In genomic region chr13:56615864-56616263, GRCm38 (mm10) we compare ENCODE assay signal across 10 mouse cellular contexts. TPM values are rescaled to one million over a fixed set of nuclear protein-coding genes. Genes with fewer than 3 reads are reported as not detected.
DNase-seq lines count a peak whose midpoint lies in the region; ATAC-seq and TF ChIP-seq lines count a peak whose summit lies in the region.
"Had no signal": no experiment of that assay in that cellular context is flagged by ENCODE, and none has a peak within 500 bp of the region (broad histone marks: within the 10 kb centered on the region; RNA-seq: fewer than 3 reads in every experiment).

No protein-coding gene starts in this region.

- ATAC-seq in forebrain, postnatal 0 days, result no peak
- ATAC-seq in forebrain, embryonic 13.5 days, result no peak
- ATAC-seq in intestine, postnatal 0 days, result peak; percentile 19; the same call in 1 of the 2 replicates
- 0 out of 2 replicates have a peak, but pooled peaks have one; percentile 26 for ATAC-seq in stomach, embryonic 16.5 days (ENCODE audit: insufficient read depth, low FRiP score)

- intact Hi-C loops in heart, postnatal 36 days (cut with DNase I), result loop anchor here (2.0 kb wide), 1 partner anchor 27 kb away; no protein-coding TSS in a partner anchor

- H3K4me2 ChIP-seq in forebrain, postnatal 0 days (ENCODE audit: low read depth), result no peak overlapping the region
- H3K4me2 ChIP-seq in forebrain, embryonic 13.5 days, result no peak overlapping the region
- H3K4me2 ChIP-seq in intestine, postnatal 0 days (replicated peaks; ENCODE audit: low read depth), result no peak overlapping the region
- H3K4me2 ChIP-seq in stomach, embryonic 16.5 days (ENCODE audit: low read depth, low read length), result no peak overlapping the region
- H3K4me2 ChIP-seq: liver, embryonic 13.5 days had no signal

- no peak overlapping the region for H3K9ac ChIP-seq in forebrain, postnatal 0 days
- H3K9ac ChIP-seq in forebrain, embryonic 13.5 days, result no peak overlapping the region
- no peak overlapping the region for H3K9ac ChIP-seq in intestine, postnatal 0 days (ENCODE audit: low read depth, low read length)
- no peak overlapping the region for H3K9ac ChIP-seq in stomach, embryonic 16.5 days (ENCODE audit: low read length)
- H3K9ac ChIP-seq: liver, embryonic 13.5 days had no signal

- H3K27ac ChIP-seq in forebrain, postnatal 0 days (ENCODE audit: low read depth, low read length), result no peak overlapping the region
- H3K27ac ChIP-seq in forebrain, embryonic 13.5 days, result no peak overlapping the region
- no peak overlapping the region for H3K27ac ChIP-seq in intestine, postnatal 0 days (ENCODE audit: low read depth, low read length)
- no peak overlapping the region for H3K27ac ChIP-seq in stomach, embryonic 16.5 days (ENCODE audit: low read length)
- H3K27ac ChIP-seq: liver, embryonic 13.5 days had no signal

- H3K9me3 ChIP-seq in forebrain, postnatal 0 days (ENCODE audit: low read length), result no peaks in the 10 kb centered on the region
- H3K9me3 ChIP-seq in forebrain, embryonic 13.5 days (replicated peaks), result no peaks in the 10 kb centered on the region
- no peaks in the 10 kb centered on the region for H3K9me3 ChIP-seq in intestine, postnatal 0 days (ENCODE audit: control insufficient read depth)
- no peaks in the 10 kb centered on the region for H3K9me3 ChIP-seq in stomach, embryonic 16.5 days (replicated peaks; ENCODE audit: control insufficient read depth, low read length)
- H3K9me3 ChIP-seq: liver, embryonic 13.5 days had no signal

- no peak for DNase-seq in forebrain, postnatal 0 days
- DNase-seq in retina, adult 2 months (ENCODE audit: low read depth, low spot score), result peak; percentile 6
- no peak for DNase-seq in retina, embryonic 14.5 days (ENCODE audit: low spot score)
- no peak for DNase-seq in frontal cortex, adult 2 months (ENCODE audit: extremely low spot score in 1 of 2, low spot score in 1 of 2)
- DNase-seq in heart, postnatal 36 days, result no peak
- DNase-seq: embryo, embryonic 11 days; liver, embryonic 13.5 days had no signal

- 0 out of 2 replicates have a peak, but pooled peaks cover 5% of the 10 kb centered on the region for H3K4me1 ChIP-seq in forebrain, postnatal 0 days (ENCODE audit: insufficient read depth)
- H3K4me1 ChIP-seq in forebrain, embryonic 13.5 days, result peaks cover 20% of the 10 kb centered on the region
- H3K4me1 ChIP-seq in intestine, postnatal 0 days (replicated peaks; ENCODE audit: control insufficient read depth, insufficient read depth, low read length), result peaks cover 18% of the 10 kb centered on the region
- peaks cover 45% of the 10 kb centered on the region for H3K4me1 ChIP-seq in stomach, embryonic 16.5 days (ENCODE audit: control insufficient read depth, insufficient read depth, low read length)

- H3K36me3 ChIP-seq in forebrain, postnatal 0 days (ENCODE audit: insufficient read depth), result no peaks in the 10 kb centered on the region
- no peaks in the 10 kb centered on the region for H3K36me3 ChIP-seq in forebrain, embryonic 13.5 days (ENCODE audit: poor library complexity, severe bottlenecking)
- H3K36me3 ChIP-seq in intestine, postnatal 0 days (ENCODE audit: control insufficient read depth, insufficient read depth), result 0 out of 2 replicates have a peak, but pooled peaks cover 3% of the 10 kb centered on the region
- H3K36me3 ChIP-seq in stomach, embryonic 16.5 days (ENCODE audit: control insufficient read depth, insufficient read depth, low read length), result no peaks in the 10 kb centered on the region
- H3K36me3 ChIP-seq: liver, embryonic 13.5 days had no signal

- WGBS in forebrain, postnatal 0 days, result 56% methylated on average over 9 of the region's 9 CpGs
- WGBS in forebrain, embryonic 13.5 days, result 60% methylated on average over 9 of the region's 9 CpGs
- 58% methylated on average over 9 of the region's 9 CpGs for WGBS in intestine, postnatal 0 days
- WGBS in stomach, embryonic 16.5 days, result 64% methylated on average over 9 of the region's 9 CpGs

- peak; percentile 47 for TF ChIP-seq CTCF in forebrain, postnatal 0 days (IDR thresholded peaks at IDR 0.05; ENCODE audit: low read depth)
- TF ChIP-seq CTCF in intestine, postnatal 0 days (IDR thresholded peaks at IDR 0.05; ENCODE audit: low read depth), result peak; percentile 66

- no peaks in the 10 kb centered on the region for H3K27me3 ChIP-seq in forebrain, postnatal 0 days (ENCODE audit: insufficient read depth, low read length)
- peaks cover 19% of the 10 kb centered on the region for H3K27me3 ChIP-seq in forebrain, embryonic 13.5 days
- H3K27me3 ChIP-seq in intestine, postnatal 0 days (replicated peaks; ENCODE audit: control insufficient read depth, insufficient read depth, low read length), result no peaks in the 10 kb centered on the region
- 0 out of 2 replicates have a peak, but pooled peaks cover under 1% of the 10 kb centered on the region for H3K27me3 ChIP-seq in stomach, embryonic 16.5 days (ENCODE audit: control insufficient read depth, insufficient read depth, low read length)
- H3K27me3 ChIP-seq: liver, embryonic 13.5 days had no signal

- no peak overlapping the region for H3K4me3 ChIP-seq in forebrain, postnatal 0 days (ENCODE audit: low read depth, low read length)
- H3K4me3 ChIP-seq in forebrain, embryonic 13.5 days, result no peak overlapping the region
- H3K4me3 ChIP-seq in intestine, postnatal 0 days (ENCODE audit: low read depth, low read length), result no peak overlapping the region
- H3K4me3 ChIP-seq in stomach, embryonic 16.5 days (replicated peaks; ENCODE audit: low read length), result no peak overlapping the region
- H3K4me3 ChIP-seq: liver, embryonic 13.5 days had no signal

RNA-seq across cellular contexts. Expression of gene Tgfbi, which starts 6.5 kb away (rescaled TPM):
- total RNA-seq in forebrain, postnatal 0 days (2014; rRNA removed), result 4.3 and 4.8 TPM in 2 replicates
- polyA plus RNA-seq in forebrain, postnatal 0 days (2015; fragmentation: Nextera tagmentation; extraction: Ambion mirVana), result 4.9 and 5.3 TPM in 2 replicates
- polyA plus RNA-seq in forebrain, embryonic 13.5 days (2015; fragmentation: Nextera tagmentation; extraction: Ambion mirVana), result 4.8 and 6.9 TPM in 2 replicates
- 101 and 105 TPM in 2 replicates for polyA plus RNA-seq in intestine, postnatal 0 days (2015; fragmentation: Nextera tagmentation; extraction: Ambion mirVana)
- 180 and 191 TPM in 2 replicates for polyA plus RNA-seq in stomach, embryonic 16.5 days (2015; fragmentation: Nextera tagmentation; extraction: Ambion mirVana)
- polyA plus RNA-seq in frontal cortex, adult 2 months (2012; rRNA removed), result 4.5 and 4.7 TPM in 2 replicates
- 10 to 100 TPM; 21.1 to 25.9 TPM for total RNA-seq in heart, postnatal 36 days (2021)

Comparison
In these comparisons a context has a peak if more than half of its experiments do, and no peak if none do; other contexts are left out.
1. ATAC-seq: peak in intestine, postnatal 0 days (single experiment) and stomach, embryonic 16.5 days (single experiment); none in forebrain, postnatal 0 days (single experiment) and forebrain, embryonic 13.5 days (single experiment).
2. RNA of gene Tgfbi, which starts 6.5 kb away (polyA plus RNA-seq): 180 to 191 TPM in stomach, embryonic 16.5 days and 101 to 105 TPM in intestine, postnatal 0 days; 4.9 to 5.3 TPM in forebrain, postnatal 0 days, 4.8 to 6.9 TPM in forebrain, embryonic 13.5 days and 4.5 to 4.7 TPM in frontal cortex, adult 2 months; every median in the first group is over 10 times any median in the second.